Mouse (Mus musculus): ENCODE measurements at regions not wholly inside any gene's neighbourhood (a gene's known extent, or its start where the extent isn't known, plus 50 kb on each side); places are given as distances from the start of the nearest gene placed in this dataset.

DNA sequence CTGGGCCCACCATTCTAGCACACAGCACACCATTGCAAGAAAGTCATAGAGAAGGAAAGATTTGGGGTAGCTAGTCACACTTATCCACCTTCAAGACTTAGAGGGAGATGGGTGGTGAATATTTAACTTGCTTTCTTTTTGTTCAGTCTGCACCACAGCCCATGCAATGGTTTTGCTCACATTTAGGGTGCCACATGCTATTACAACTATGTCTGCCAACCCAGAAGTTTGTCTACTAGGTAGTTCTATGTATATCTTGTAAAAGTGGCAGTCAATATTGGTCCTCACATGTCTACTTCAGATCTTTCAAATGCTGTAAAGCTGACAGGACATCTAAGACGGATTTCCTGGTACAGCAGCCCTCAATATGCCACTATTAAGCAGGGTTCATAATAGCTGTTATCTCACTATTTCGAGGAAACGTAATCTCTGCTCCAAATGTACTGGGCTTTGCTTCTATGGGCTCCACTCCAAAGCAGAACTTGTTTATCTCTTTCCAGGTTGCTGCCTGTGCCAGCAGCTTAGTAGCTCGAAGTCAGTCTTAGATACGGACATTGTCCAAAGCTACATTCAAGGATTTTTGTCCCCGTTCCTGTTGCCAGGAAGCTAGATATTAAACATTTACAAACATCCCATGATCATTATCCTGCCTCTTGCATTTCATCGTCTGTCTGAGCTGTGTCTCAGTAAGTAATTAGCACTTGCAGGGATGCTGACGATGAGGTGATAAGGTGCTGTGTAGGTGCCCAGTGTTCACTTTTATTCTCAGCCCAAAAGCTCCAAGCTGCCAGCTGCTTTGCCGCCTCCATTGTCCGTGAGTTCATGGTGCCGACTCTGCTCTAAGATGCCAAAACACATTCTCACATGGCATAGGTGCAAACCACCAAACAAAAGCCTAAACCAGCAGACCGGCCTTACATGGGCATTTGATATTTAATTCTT, 327.8 kb upstream of the Robo2 start:
- DNase-seq (ENCODE audit: low read depth, low spot score), result no peak

DNA sequence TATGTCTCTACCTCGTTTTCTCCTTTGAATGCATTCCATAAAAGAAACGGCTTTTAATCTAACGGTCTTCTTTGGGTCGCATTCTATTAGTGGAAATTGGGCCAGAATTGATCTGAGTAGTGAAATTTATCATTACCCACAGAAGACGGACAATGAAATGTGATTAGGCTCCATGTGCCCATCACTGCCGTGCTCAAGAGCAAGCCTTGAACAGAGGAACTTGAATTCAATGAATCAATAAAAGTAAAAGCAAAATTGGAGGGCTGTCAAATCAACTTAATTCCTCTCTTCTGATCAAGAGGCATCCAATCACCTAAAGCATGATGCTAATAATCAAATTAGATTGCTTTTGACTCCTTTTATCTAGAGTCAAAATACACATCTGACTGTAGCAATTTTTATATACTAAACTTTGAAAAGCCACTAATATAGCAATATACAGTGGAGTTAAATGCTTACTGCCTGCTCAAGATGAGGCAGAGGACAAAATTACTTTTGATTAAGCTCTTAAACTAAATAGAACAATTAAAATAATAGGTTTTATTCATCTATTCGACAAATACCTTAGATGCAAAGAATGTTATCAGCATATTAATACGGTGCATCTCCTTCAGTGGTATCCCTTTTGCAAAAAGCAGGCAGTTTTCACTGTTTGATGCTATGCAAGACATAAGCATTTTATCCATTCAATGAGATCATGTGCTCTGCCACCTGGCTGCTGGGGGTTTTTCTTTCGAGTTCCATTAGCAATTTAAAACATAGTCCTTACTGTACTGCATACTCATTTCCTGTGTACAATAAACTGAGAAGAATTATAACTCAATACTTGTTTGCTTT, 321.5 kb upstream of the Robo2 start:
- DNase-seq (ENCODE audit: low read depth, low spot score), result no peak

DNA sequence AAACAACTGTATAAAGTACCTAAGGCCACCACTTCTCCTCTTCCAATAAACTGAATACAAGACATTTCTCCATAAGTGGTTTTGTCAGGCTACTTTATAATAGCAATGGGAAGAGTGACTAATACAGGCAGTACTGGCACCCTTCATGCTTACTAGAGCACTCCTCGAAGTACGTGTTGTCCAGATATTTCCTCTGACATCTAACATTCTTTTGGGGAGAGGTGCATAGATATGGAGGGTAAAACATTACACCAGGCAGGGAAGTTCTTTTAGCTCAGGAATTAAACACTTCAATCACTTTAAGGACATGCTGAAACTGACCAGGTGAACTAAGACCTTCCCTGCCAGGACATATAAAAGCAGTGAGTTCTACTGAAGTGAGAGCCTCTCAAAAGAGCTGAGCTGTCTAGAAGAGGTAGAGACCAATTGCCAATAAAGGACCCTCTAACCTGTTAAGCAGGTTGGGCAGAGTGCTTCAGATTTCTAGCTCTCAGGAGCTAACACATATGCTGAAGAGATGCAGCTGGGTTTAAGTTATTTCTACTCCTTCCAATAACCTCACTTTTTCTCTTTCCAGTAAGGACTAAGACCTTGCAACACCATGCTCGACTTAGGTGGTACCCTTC, 318.7 kb upstream of the Robo2 start:
- no peak for DNase-seq (ENCODE audit: low read depth, low spot score)

DNA sequence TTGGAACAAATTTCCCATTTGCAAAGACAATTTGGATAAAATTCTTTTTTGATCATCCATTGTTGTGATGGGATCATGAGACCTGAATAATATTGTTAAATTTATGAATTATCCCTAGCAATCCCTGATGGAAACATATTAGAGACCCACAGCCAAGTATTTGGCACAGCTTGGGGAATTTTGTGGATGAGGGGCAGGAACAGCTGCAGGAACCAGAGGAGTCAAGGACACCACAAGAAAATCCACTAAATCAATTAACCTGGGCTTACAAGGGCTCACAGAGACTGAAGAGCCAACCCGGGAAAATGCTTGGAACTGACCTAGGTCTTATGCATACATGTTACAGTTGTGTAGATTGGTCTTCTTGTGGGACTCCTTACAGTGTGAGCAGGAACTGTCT, 311.6 kb upstream of the Robo2 start:
- DNase-seq (ENCODE audit: low read depth, low spot score), result no peak

- DNase-seq (ENCODE audit: low read depth, low spot score), result no peak
Observed at GRCm38 (mm10) chr16:74718154-74718553, 306.5 kb upstream of the Robo2 start.

- DNase-seq (ENCODE audit: low read depth, low spot score), result no peak
Observed at GRCm38 (mm10) chr16:74717622-74718021, 306.0 kb upstream of the Robo2 start.

DNA sequence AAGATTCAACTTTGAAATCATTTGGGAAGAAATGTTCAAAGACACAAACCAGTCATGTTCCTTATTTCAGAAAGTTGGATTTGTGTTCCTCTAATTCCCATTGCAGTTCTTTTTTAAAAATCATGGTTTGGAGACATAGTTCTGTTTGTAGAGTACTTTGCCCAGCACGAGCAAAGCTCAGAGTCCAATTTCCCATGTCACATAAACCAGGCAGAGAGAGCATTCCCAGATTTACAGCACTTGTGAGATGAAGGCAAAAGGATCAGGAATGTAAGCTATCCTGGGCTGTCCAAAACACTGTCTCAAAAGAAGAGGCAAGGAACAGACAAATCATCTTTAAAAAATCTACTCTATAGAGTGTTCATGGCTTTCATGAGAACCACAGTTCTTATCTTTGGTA, 303.3 kb upstream of the Robo2 start:
- DNase-seq (ENCODE audit: low read depth, low spot score), result no peak

DNA sequence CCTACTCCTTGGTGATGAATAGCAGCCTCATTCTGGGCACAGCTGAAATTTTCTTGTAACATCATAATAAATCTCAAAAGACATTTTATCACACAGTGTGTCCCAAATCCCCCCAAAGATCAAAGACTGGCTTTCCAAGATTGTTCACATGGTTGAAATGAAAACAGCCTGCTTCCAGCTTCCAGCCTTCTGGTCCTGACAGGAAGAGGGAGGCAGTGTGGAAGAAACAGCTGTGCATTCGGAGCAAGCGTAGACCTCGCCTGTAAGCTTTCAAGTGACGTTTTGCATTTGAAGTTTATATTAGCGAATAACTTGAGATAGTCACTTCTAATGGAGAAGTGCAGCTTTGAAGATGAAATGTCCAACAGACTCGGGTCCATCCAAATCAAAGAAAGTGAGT, 300.9 kb upstream of the Robo2 start:
- DNase-seq (ENCODE audit: low read depth, low spot score), result no peak

GRCm38 (mm10) chr16:74702067-74702466, 290.4 kb upstream of the Robo2 start:
- DNase-seq (ENCODE audit: low read depth, low spot score), result no peak

- DNase-seq (ENCODE audit: low read depth, low spot score), result peak; percentile 2
Observed at GRCm38 (mm10) chr16:74683371-74683770, 271.7 kb upstream of the Robo2 start.

DNA sequence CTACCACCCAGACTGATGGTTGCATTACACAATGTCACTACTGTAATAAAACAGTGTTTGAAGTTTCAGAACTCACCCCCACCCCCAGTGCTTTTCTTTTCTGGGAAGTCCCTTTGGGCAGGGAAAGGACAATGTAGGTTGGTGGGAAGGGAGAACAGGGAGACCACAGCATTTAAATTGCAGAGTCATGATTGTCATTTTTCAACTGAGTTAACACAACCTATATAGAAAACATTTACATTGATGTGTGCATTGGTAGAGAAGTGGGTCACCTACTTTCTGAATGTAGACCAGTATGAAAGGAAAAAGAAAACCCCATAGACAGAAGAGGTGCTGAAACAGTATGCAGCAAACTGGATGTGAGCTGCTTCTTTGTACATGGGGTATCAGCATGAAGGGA, 264.0 kb upstream of the Robo2 start:
- DNase-seq (ENCODE audit: low read depth, low spot score), result no peak

DNA sequence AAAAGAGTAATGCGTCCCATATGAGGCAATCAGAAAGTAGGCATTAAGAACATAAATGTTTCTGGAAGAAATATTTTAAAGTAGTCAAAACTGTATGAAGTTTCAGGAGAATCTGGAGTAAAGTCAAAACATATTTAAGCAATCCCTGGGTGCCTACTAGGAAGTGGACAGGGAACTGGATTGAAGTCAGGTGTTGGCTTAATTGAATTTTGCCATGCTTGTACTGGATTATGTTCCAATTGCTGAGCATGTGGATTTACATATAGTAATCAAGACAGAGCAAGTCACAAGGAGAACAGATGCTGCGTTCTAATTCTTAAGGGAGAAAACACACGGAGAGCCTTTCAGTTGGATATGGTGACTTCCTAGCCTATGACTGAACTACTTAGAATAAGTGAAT, 259.8 kb upstream of the Robo2 start:
- DNase-seq (ENCODE audit: low read depth, low spot score), result no peak

- no peak for DNase-seq (ENCODE audit: low read depth, low spot score)
Observed at GRCm38 (mm10) chr16:74664337-74664736, 252.7 kb upstream of the Robo2 start.

DNA sequence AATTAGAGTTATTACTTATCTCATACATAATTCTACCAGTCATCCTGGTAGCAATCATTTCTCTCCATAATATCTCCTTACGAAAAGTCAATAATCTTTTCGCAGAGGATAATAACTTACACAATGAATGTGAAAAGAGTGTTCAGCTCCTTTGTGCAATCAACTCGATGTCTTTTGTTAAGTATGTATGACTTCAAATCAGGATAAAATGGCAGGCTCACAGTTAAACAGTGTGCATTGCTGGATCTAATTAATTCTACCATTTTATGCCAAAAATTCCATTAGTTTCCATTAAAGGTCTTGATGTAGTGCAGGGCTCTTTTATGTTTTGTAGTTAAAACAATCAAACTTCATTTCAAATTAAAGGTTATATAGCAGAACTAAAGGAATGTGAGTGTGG, 239.6 kb upstream of the Robo2 start:
- DNase-seq (ENCODE audit: low read depth, low spot score), result no peak

GRCm38 (mm10) chr16:74649207-74649606, 237.6 kb upstream of the Robo2 start:
- no peak for DNase-seq (ENCODE audit: low read depth, low spot score)

- peak; percentile 3 for DNase-seq (ENCODE audit: low read depth, low spot score)
Observed at GRCm38 (mm10) chr16:74648384-74648783, 236.8 kb upstream of the Robo2 start.

DNA sequence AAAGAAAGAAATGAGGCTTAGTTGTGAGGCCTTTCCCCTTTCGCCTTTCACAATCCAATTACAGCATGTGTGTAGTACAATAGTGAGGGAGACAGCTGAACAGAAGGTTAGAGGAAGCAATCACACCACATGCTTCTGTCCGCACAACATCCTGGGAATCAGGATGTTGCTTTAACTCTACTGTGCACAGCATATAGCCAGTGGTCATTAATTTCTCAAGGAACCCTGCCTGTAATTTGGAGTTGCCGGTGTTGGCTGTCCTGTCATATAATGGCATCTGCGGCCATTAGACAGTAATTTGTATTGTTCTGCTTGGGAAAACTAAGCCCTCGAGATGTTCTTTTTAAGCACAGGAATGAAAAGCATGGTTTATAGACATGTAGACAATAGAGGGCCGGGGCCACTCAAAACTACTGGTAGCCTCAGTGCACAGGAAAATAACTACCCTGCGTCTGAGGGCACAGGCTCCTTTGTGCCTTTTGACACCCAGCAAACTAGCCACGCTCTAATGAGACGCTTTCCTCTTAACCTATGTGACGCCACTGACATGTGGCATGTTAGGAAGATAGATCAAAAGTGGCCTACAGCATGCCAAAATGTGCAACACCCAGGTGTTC, 233.2 kb upstream of the Robo2 start:
- DNase-seq (ENCODE audit: low read depth, low spot score), result no peak

DNA sequence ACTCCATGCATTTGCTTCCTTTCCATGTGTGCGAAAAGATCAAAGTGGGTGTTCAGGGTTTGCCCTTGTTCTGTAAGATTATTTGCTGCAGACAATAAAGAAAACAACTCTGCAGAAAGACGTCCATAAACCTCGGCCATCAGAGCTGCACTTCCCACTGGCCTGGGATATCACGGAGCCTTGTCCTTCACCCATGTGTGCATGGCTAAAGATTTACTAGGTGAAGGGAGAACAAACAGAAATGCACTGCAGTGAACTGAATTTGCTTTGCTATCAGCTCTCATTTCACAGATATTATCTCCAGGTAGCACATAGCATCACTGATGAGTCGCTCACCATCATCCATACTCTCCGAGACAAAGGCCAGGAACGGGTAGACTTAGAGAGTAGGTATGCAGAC, 228.2 kb upstream of the Robo2 start:
- no peak for DNase-seq (ENCODE audit: low read depth, low spot score)

- DNase-seq (ENCODE audit: low read depth, low spot score), result no peak
Observed at GRCm38 (mm10) chr16:74637638-74638037, 226.0 kb upstream of the Robo2 start.

GRCm38 (mm10) chr16:74625783-74626182, 214.2 kb upstream of the Robo2 start:
- DNase-seq (ENCODE audit: low read depth, low spot score), result no peak

DNA sequence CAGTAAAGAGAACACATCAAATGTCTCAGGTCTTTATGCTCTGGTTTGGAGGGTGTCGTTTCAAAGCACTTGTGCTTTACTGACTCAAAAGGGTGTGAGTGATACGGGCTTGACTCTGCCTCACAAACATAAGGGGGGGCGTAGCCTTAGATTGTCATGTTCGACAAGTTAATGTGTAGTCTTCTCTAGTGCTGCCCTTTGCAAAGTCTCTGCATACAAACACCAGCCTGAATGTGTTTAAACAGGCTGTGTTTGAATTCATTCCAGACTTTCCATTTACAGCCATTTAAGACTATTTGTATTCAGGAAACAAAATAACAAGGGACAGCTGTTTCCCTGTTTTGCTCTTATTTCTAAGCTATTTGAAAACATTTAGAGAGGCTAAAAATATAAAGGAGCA, 200.4 kb upstream of the Robo2 start:
- DNase-seq (ENCODE audit: low read depth, low spot score), result no peak

- no peak for DNase-seq (ENCODE audit: low read depth, low spot score)
Observed at GRCm38 (mm10) chr16:74609564-74609963, 197.9 kb upstream of the Robo2 start.
